In the genomic region with DNA sequence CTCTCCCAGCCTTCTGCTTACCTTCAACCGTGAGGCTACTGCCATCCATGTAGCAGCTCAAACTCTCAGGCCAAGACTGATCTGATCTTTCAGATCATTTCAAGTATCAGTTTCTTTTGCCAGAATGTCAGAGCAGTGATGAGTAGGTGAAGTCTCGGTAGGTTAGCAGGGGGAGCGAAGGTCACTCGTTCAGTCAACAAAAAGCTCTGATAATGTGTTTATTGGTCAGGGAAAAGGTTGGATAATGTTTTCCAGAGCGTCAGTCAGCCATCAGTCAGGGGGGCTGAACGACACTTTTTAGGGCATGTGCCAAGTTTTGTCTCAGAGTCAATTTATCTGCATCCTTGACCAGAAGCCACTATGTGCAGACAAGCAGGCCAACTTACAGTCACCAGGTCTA, we compare ENCODE assay signal across 1 mouse cellular context. TPM values are rescaled to one million over a fixed set of nuclear protein-coding genes. Genes with fewer than 3 reads are reported as not detected.
"Had no signal": no experiment of that assay in that cellular context is flagged by ENCODE, and none has a peak within 500 bp of the region (broad histone marks: within the 10 kb centered on the region; RNA-seq: fewer than 3 reads in every experiment).

No protein-coding gene starts in this region.

RNA-seq across cellular contexts. Expression of a gene that starts 42.3 kb away (rescaled TPM):
- polyA plus RNA-seq: spleen, adult 2 months had no signal
